Mouse (Mus musculus): ENCODE measurements around the gene Pdcd7.
"Not testable (repeated sequence)": the region's sequence is repeated elsewhere in the genome, so short reads cannot be mapped to it uniquely, and the experiment has no call there.

The Pdcd7 gene

GRCm38 (mm10) chr9:65345854-65346475 is at the start of gene Pdcd7:
Gene Pdcd7, plus strand, starts transcription at chr9:65346104.
- peak; percentile 89 to 92 for DNase-seq (ENCODE audit: low spot score in 2 of 2)

- no peak for DNase-seq (ENCODE audit: low spot score in 2 of 2)
These were observed 48.8 kb upstream of the Pdcd7 start for GRCm38 (mm10) chr9:65297056-65297455.

- no peak for DNase-seq (ENCODE audit: low spot score in 2 of 2)
These were observed 47.1 kb upstream of the Pdcd7 start for GRCm38 (mm10) chr9:65298761-65299160.

- no peak for DNase-seq (ENCODE audit: low spot score in 2 of 2)
These were observed 46.3 kb upstream of the Pdcd7 start for GRCm38 (mm10) chr9:65299650-65300049.

- DNase-seq (ENCODE audit: low spot score in 2 of 2), result no peak
These were observed 43.4 kb upstream of the Pdcd7 start for GRCm38 (mm10) chr9:65302327-65302983.

GRCm38 (mm10) chr9:65303586-65303985 is 42.3 kb upstream of the Pdcd7 start:
- no peak for DNase-seq (ENCODE audit: low spot score in 2 of 2)

- DNase-seq (ENCODE audit: low spot score in 2 of 2), result no peak
These were observed 41.6 kb upstream of the Pdcd7 start for GRCm38 (mm10) chr9:65304300-65304699.

- no peak for DNase-seq (ENCODE audit: low spot score in 2 of 2)
These were observed 39.2 kb upstream of the Pdcd7 start for GRCm38 (mm10) chr9:65306672-65307071.

GRCm38 (mm10) chr9:65308011-65308410 is 37.9 kb upstream of the Pdcd7 start:
- no peak for DNase-seq (ENCODE audit: low spot score in 2 of 2)

GRCm38 (mm10) chr9:65312669-65313357 is 33.1 kb upstream of the Pdcd7 start:
- no peak for DNase-seq (ENCODE audit: low spot score in 2 of 2)

- no peak for DNase-seq (ENCODE audit: low spot score in 2 of 2)
These were observed 32.1 kb upstream of the Pdcd7 start for GRCm38 (mm10) chr9:65313846-65314245.

- no peak for DNase-seq (ENCODE audit: low spot score in 2 of 2)
These were observed 23.5 kb upstream of the Pdcd7 start for GRCm38 (mm10) chr9:65322255-65322900.

GRCm38 (mm10) chr9:65325971-65326370 is 19.9 kb upstream of the Pdcd7 start:
- DNase-seq (ENCODE audit: low spot score in 2 of 2), result no peak

- DNase-seq (ENCODE audit: low spot score in 2 of 2), result no peak
These were observed 18.5 kb upstream of the Pdcd7 start for GRCm38 (mm10) chr9:65327371-65327770.

- DNase-seq (ENCODE audit: low spot score in 2 of 2), result no peak
These were observed 11.9 kb upstream of the Pdcd7 start for GRCm38 (mm10) chr9:65333958-65334357.

GRCm38 (mm10) chr9:65339146-65339545 is 6.8 kb upstream of the Pdcd7 start:
- DNase-seq (ENCODE audit: low spot score in 2 of 2), result no peak

GRCm38 (mm10) chr9:65340414-65340813 is 5.5 kb upstream of the Pdcd7 start:
- DNase-seq (ENCODE audit: low spot score in 2 of 2), result no peak

- DNase-seq (ENCODE audit: low spot score in 2 of 2), result not testable (repeated sequence)
These were observed 465 bp upstream of the Pdcd7 start for GRCm38 (mm10) chr9:65345439-65345838.

- DNase-seq (ENCODE audit: low spot score in 2 of 2), result peak; percentile 48 to 49
These were observed 690 bp downstream of the Pdcd7 start for GRCm38 (mm10) chr9:65346476-65347111.

GRCm38 (mm10) chr9:65347112-65347850 is 1.4 kb downstream of the Pdcd7 start:
- DNase-seq (ENCODE audit: low spot score in 2 of 2), result no peak

- no peak for DNase-seq (ENCODE audit: low spot score in 2 of 2)
These were observed 7.3 kb downstream of the Pdcd7 start for GRCm38 (mm10) chr9:65353251-65353650.
